Comparison of ENCODE assay signal across 9 mouse cellular contexts in genomic region chr13:35119782-35120181, GRCm38 (mm10).
DNase-seq lines count a peak whose midpoint lies in the region; ATAC-seq and TF ChIP-seq lines count a peak whose summit lies in the region.
"Had no signal": no experiment of that assay in that cellular context is flagged by ENCODE, and none has a peak within 500 bp of the region (broad histone marks: within the 10 kb centered on the region; RNA-seq: fewer than 3 reads in every experiment).

No protein-coding gene starts in this region.

- no peaks in the 10 kb centered on the region for H3K9me3 ChIP-seq in embryonic facial prominence, embryonic 11.5 days (replicated peaks; ENCODE audit: control insufficient read depth, low read length)
- no peaks in the 10 kb centered on the region for H3K9me3 ChIP-seq in embryonic facial prominence, embryonic 10.5 days
- H3K9me3 ChIP-seq in CH12.LX (replicated peaks; ENCODE audit: low read length) = no peaks in the 10 kb centered on the region
- H3K9me3 ChIP-seq: lung, embryonic 15.5 days had no signal

- no peak overlapping the region for H3K27ac ChIP-seq in embryonic facial prominence, embryonic 11.5 days (replicated peaks; ENCODE audit: low read depth, low read length)
- H3K27ac ChIP-seq in embryonic facial prominence, embryonic 10.5 days (replicated peaks) = no peak overlapping the region
- H3K27ac ChIP-seq in left cerebral cortex, adult 2 months = no peak overlapping the region
- no peak overlapping the region for H3K27ac ChIP-seq in CH12.LX (ENCODE audit: insufficient read depth, low read depth)
- H3K27ac ChIP-seq: lung, embryonic 15.5 days had no signal

- in situ Hi-C loops in CH12.LX (cut with MboI; ENCODE audit: low pct_ligation_motif_present, low pct_unique_long_range_greater_than_20kb, low sequenced_read_pairs) = no loop called here

- H3K4me1 ChIP-seq in embryonic facial prominence, embryonic 11.5 days (ENCODE audit: control insufficient read depth, insufficient read depth, low read length) = no peaks in the 10 kb centered on the region
- H3K4me1 ChIP-seq in embryonic facial prominence, embryonic 10.5 days = no peaks in the 10 kb centered on the region
- peaks cover 0 to 5% of the 10 kb centered on the region in 2 experiments; a peak in 1 of 4 replicates for H3K4me1 ChIP-seq in CH12.LX (ENCODE audit: control insufficient read depth in 1 of 2, insufficient read depth in 2 of 2)
- H3K4me1 ChIP-seq: lung, embryonic 15.5 days had no signal

- dilution Hi-C loops in CH12.LX (cut with MboI; ENCODE audit: extremely low pct_ligation_motif_present, extremely low pct_unique_long_range_greater_than_20kb, low sequenced_read_pairs) = no loop called here

- intact Hi-C loops in left cerebral cortex, adult 2 months (cut with DNase I) = loop anchor here (10.0 kb wide), 1 partner anchor 835 kb away; the partner anchor contains the start of gene Ppp1r3g
- intact Hi-C loops in left cerebral cortex, postnatal 4 days (cut with DNase I) = no loop called here

- H3K79me2 ChIP-seq in CH12.LX (replicated peaks; ENCODE audit: control insufficient read depth, extremely low read depth, insufficient read depth, poor library complexity, severe bottlenecking) = no peaks in the 10 kb centered on the region

- peak; percentile 46 for DNase-seq in embryonic facial prominence, embryonic 11.5 days (ENCODE audit: low spot score)
- DNase-seq in embryonic facial prominence, embryonic 10.5 days (ENCODE audit: low spot score) = no peak
- DNase-seq in left cerebral cortex, adult 2 months (ENCODE audit: extremely low spot score in 1 of 2, low spot score in 2 of 2) = no peak
- no peak for DNase-seq in left cerebral cortex, adult 18-20 months (ENCODE audit: low spot score in 2 of 2)
- peak; percentile 34 for DNase-seq in CH12.LX (ENCODE audit: extremely low read depth)
- DNase-seq in embryo, embryonic 11 days = peak; percentile 58
- no peak for DNase-seq in T-cell, adult 2 months (ENCODE audit: low spot score)
- DNase-seq in left cerebral cortex, postnatal 4 days = no peak

- H3K36me3 ChIP-seq in embryonic facial prominence, embryonic 11.5 days (replicated peaks; ENCODE audit: control insufficient read depth, insufficient read depth, low read depth, low read length) = no peaks in the 10 kb centered on the region
- H3K36me3 ChIP-seq in embryonic facial prominence, embryonic 10.5 days (replicated peaks) = no peaks in the 10 kb centered on the region
- no peaks in the 10 kb centered on the region for H3K36me3 ChIP-seq in CH12.LX (replicated peaks in 1 of 2; ENCODE audit: control insufficient read depth in 1 of 2, insufficient read depth in 1 of 2, low read length in 1 of 2)
- H3K36me3 ChIP-seq: lung, embryonic 15.5 days had no signal

- peak; percentile 65 for TF ChIP-seq CTCF in left cerebral cortex, adult 2 months (IDR thresholded peaks at IDR 0.05)
- TF ChIP-seq CTCF in CH12.LX (conservative IDR thresholded peaks at IDR 0.05 in 1 of 2, IDR thresholded peaks at IDR 0.05 in 1 of 2; ENCODE audit: low read depth in 2 of 2, low read length in 2 of 2) = peak; percentile 16 to 63; a peak in 2 of 4 replicates

- H3K4me3 ChIP-seq in embryonic facial prominence, embryonic 11.5 days (ENCODE audit: low read depth, low read length) = no peak overlapping the region
- H3K4me3 ChIP-seq in embryonic facial prominence, embryonic 10.5 days = no peak overlapping the region
- no peak overlapping the region for H3K4me3 ChIP-seq in left cerebral cortex, adult 2 months
- no peak overlapping the region for H3K4me3 ChIP-seq in CH12.LX (replicated peaks in 1 of 3; ENCODE audit: low read depth in 2 of 3, low read length in 2 of 3, poor library complexity in 1 of 3)
- H3K4me3 ChIP-seq: lung, embryonic 15.5 days had no signal

- no peaks in the 10 kb centered on the region for H3K27me3 ChIP-seq in embryonic facial prominence, embryonic 11.5 days (ENCODE audit: control insufficient read depth, insufficient read depth, low read length)
- H3K27me3 ChIP-seq in embryonic facial prominence, embryonic 10.5 days (replicated peaks; ENCODE audit: low read depth, poor library complexity, severe bottlenecking) = no peaks in the 10 kb centered on the region
- no peaks in the 10 kb centered on the region for H3K27me3 ChIP-seq in CH12.LX (replicated peaks)
- H3K27me3 ChIP-seq: lung, embryonic 15.5 days had no signal

- TF ChIP-seq RAD21 in CH12.LX (IDR thresholded peaks at IDR 0.05; ENCODE audit: low read depth, low read length) = peak; percentile 49

- TF ChIP-seq POLR2A in CH12.LX (IDR thresholded peaks at IDR 0.05; ENCODE audit: low read depth, low read length) = no peak

- TF ChIP-seq EP300 in CH12.LX (IDR thresholded peaks at IDR 0.05; ENCODE audit: low read length) = no peak

- H3K9ac ChIP-seq in embryonic facial prominence, embryonic 11.5 days (replicated peaks; ENCODE audit: low read length) = no peak overlapping the region
- no peak overlapping the region for H3K9ac ChIP-seq in CH12.LX (ENCODE audit: insufficient read depth, low read depth)
- H3K9ac ChIP-seq: lung, embryonic 15.5 days had no signal

- H3K4me2 ChIP-seq in embryonic facial prominence, embryonic 11.5 days (ENCODE audit: low read depth, low read length) = no peak overlapping the region
- no peak overlapping the region for H3K4me2 ChIP-seq in CH12.LX (ENCODE audit: insufficient read depth, low read depth, poor library complexity, severe bottlenecking)
- H3K4me2 ChIP-seq: lung, embryonic 15.5 days had no signal

- ATAC-seq in embryonic facial prominence, embryonic 11.5 days (replicated peaks; ENCODE audit: insufficient number of reproducible peaks, low FRiP score, low TSS enrichment, low read depth) = no peak

- 30% methylated on average over 1 of the region's 1 CpGs for WGBS in embryonic facial prominence, embryonic 11.5 days
- 43% methylated on average over 1 of the region's 1 CpGs for WGBS in embryonic facial prominence, embryonic 10.5 days

TF ChIP-seq in CH12.LX, 34 proteins besides CTCF, POLR2A, EP300 and RAD21:
- TF ChIP-seq ELF1 (IDR thresholded peaks at IDR 0.05; ENCODE audit: low read depth, low read length) (no peak), SMC3 (IDR thresholded peaks at IDR 0.05; ENCODE audit: low read depth, low read length) (peak; percentile 54)
TF ChIP-seq in CH12.LX: peak in this region for 1.

Comparison
In these comparisons a context has a peak if more than half of its experiments do, and no peak if none do; other contexts are left out.
1. DNase-seq: peak in embryonic facial prominence, embryonic 11.5 days (single experiment), CH12.LX (single experiment) and embryo, embryonic 11 days (single experiment); none in embryonic facial prominence, embryonic 10.5 days (single experiment), left cerebral cortex, adult 2 months (0 of 2), left cerebral cortex, adult 18-20 months (0 of 2), T-cell, adult 2 months (single experiment) and left cerebral cortex, postnatal 4 days (single experiment).